Mouse (Mus musculus): ENCODE measurements at regions not wholly inside any gene's neighbourhood (a gene's known extent, or its start where the extent isn't known, plus 50 kb on each side); places are given as distances from the start of the nearest gene placed in this dataset.
"Not testable (repeated sequence)": the region's sequence is repeated elsewhere in the genome, so short reads cannot be mapped to it uniquely, and the experiment has no call there.

DNA sequence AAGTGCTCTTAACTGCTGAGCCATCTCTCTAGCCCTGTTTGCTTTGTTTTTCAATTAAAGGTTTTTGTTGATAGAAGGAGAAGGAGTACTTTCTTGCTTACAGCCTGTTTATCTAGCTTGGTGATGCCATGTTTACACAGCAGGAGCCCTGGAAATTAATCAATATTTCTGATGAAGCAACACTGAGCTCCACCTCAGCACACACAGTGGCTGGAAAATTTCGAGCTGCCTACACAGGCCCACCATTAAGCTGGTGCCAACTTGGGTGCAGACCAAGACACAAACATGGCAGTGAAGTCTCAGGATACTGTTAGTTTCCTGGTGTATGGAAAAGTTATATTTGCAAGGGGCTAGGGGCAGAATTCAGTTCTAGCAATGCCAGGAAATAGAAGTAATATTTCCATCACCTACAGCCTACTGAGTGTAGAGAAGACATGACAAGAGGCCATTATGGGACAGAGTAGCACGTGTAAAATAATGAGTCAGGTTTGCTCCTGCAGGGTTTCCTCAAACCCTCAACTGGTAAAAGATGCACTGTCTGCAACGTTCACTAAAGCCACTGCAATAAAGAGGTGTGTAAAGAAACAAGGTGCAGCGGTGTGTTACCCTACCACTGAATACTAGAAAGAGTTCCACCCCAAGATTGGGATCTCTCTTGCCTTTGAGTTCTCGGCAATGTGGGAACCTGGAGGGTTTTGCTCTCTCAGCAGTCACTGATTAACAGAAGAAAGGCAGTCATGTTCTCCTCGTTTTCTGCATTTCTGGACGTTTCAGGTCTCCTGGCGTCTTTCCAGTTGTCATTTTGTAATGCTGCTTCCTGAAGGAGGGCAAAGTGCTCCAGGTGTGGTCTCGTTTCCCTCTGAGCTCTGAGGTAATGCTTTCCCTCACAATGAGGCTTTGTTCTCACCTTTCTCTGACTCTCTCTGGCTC, 108.8 kb upstream of the Fhl2 start:
- no peak for DNase-seq

DNA sequence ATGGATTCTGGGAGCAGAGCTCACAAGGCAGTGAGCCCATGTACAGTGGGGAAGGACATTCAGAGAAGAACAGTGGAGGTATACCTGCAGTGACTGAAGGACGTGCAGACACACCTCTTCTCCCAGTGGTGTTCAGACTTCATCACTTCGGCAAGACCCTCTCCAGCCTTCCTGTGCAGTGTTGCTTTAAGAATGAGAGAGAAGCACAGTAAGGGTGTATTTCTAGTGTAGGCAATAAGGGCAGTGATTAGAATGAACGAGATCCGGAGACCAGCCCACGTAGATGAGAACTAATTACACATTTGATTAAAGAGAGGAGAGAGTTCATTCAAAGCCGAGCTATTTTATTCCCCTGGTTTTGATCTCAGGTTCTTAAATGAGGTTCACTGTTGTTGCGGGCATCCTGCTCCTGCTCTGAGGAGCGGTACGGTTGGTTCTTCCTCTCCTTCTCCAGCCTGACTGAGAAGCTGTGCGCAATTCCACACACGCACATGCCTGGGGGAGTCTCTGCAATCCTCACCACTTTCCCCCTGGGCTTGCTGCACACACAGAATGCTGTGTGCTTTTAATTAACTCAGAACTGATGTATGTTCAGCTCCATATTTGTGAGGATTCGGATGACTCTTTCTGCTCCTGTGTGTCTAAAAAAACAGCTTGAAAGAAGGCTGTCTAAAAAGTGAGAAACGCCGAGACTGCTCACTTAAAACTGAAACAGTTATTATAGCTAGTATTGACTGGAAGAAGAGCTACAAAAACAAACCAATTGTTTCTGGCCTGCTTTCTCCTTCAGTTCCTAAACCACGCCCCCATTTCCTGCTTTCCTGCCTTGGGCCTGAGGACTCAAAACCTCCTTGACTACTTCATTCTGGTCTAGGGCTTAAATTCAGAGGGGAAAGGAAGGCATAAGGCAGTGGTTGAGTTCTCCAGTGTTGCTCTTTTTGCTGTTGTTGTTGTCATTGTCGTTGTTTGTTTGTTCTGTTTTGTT, 114.2 kb upstream of the Fhl2 start:
- DNase-seq, result no peak

DNA sequence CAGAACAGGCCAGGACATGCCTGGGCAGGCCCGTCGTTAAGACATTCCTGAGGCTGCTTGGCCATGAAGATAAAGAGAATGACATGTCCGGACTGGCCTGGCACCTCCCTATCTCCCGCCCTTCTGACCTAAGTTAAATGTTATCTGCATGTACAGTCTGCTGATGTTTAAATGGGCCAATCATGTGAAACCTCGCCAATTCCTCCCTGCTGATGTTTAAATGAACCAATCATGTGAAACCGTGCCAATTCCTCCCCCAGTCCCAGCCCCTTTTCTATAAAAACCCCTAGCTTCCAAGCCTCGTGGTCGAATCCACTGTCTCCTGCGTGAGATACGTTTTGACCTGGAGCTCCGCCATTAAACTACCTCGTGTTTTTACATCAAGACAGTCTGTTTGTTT, 119.5 kb upstream of the Fhl2 start:
- not testable (repeated sequence) for DNase-seq

DNA sequence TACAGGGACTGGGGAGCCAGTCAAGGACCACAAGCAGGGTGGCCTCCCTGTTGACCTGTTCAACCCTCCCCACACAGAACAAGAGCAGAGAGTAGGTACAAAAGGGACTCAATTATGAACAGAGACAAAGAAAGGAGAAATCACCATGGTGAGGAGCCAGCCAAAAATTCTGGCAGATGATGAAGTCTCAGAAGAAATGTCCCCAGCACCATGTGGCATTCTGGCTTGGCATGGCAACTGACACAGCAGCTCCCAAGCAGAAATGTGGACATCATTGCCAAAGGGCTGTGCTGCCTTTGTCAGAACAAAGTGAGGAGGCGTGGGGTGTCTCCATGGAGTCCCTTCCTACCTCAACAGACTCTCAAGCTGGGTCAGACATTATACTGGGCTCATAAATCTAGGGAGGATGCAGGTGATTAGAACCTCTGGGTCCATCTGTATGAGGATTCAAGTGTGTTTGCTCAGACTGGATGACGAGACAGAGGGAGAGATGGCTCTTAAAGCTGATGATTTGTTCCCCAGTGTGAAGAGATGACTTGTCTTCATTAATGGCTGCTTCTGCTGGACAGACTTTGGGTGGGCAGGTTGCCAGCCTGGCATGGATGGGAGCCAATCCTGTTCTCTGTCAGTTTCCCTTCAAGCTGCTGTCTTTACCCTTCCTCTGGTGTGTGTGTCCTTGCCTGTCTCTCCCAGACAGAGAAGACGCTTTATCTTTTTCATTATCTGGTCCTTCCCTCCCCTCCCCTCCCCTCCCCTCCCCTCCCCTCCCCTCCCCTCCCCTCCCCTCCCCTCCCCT, 120.5 kb upstream of the Fhl2 start:
- DNase-seq, result no peak

DNA sequence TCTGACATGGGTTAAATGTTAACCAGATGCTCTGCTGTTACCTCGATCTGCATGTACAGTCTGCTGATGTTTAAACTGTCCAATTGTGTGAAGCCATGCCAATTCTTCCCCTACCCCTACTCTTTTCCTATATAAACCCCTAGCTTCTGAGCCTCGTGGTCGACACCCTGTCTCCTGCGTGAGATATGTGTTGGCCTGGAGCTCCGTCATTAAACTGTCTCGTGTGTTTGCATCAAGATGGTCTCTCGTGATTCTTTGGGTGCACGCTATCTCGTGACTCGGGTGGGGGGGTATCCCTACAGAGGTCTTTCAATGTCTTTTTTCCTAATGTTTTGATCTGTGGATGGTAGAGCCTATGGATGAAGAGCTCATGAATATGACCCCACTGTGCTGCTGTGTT, 110.9 kb upstream of the Nck2 start:
- not testable (repeated sequence) for DNase-seq

DNA sequence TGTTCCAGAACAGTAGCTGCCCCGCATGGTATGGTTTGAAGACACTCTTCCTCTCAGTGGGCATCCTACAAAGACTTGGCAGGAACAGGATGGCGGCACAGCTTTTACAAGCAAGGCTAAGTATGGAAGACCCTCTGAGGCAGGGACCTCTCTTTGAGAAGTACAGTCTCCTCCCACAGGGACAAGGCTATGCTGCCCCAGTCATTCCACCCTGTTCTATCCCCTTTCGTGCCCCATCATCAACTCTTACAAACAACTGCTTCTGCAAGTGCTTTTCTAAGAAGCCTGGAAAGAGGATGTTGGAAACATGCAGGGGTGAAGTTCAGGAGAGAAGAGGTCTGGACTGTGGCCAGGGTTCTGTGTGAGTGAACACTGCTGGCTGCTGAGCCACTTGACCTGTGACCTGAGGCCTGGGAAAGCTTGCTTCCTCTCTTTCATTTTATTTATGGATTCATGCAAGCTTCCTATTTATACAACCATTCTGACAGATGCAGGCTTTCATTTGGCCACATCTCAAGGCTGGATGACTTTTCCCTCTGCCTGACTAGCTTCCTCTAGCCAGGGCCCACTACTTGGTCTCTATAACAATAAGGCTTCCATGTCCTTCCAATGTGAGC, 107.1 kb upstream of the Nck2 start:
- DNase-seq, result no peak

DNA sequence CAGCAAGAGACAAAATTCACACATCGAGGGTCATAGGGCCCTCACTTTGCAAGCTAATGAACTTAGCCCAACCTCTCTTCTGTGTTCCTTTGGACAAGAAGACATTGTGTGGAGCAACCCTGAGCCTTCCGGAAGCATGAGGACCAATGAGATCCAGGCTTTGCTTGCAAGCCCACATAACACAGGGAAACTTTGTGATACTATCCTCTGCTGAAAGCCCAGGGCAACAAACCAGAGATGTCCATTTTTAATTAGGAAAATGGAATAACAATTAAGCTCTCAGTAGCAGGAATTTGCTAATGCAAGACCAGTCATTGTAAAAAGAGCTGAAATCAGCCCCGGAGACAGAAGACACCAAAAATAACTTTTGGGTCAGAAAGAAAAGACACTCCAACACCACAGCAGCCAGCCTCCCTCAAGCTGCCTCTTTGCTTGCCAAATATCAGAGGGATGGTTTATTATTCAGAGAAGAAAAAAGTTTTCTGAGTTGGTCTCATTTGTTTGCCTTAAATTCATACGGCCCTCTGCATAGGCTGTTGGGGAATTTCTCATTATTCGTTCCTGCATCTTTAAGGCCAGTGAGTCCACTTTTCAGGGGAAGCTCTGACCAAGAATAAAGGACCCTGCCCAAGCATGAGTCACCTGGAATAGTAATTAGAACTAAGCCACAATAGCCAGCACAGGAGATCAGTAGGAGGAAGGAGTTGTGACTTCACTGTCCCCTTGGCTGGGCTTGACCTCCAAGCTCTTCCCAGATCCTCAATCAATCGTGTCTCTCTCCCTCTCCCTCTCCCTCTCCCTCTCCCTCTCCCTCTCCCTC, 106.1 kb upstream of the Nck2 start:
- no peak for DNase-seq

DNA sequence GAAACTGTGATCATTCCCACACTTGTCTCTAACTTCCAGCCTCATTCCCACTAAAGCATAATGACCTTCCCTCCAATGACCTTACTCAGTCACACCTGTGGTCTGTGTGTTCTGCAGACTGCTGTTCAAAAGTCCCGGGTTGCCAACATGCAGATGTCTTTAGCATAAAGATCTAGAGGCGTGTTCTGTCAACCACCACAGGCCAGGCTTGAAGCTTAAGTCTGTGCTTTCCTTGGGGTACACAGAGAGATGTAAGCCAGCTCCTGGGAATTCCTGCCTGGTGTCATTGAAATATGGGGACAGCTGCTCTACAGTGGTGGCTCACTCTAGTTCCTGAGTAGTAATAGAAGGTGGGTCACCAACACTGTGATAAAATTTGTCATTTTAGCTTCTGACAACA, 101.5 kb upstream of the Nck2 start:
- DNase-seq, result no peak

DNA sequence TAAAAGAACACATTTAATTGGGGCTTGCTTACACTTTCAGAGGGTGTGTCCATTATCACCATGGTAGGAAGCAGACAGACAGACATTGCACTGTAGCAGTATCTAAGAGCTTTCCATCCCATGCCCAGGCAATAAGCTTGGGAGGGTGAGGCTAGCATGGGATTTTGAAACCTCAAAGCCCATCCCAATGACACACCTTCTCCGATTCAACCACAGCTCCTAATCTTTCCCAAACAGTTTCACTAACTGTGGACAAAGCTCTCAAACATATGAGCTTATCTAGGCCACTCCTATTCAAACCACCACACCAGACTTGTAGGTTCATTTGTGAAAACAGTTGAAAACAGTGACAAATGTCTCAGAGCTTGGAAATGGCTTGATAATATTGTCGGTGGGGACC, 101.0 kb upstream of the Nck2 start:
- DNase-seq, result no peak

DNA sequence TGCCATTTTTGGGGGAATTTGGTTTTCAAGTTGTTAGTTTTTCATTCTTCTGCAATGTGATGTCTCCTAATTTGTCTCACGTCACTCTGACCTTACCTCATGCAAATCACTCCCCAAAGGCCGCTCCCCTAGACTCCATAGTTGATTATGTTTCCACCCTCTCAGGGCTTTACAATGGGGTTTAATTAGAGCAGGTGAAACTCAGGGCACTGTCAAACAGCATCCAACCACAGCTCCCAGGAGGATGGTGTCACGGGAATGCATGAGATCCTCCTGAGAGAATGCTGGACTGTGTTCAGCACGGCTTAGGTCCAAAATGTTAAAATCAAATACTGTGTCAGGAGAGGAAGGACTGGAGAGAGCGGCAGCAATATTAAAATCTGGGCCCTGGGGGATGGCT, 100.4 kb upstream of the Nck2 start:
- DNase-seq, result no peak

DNA sequence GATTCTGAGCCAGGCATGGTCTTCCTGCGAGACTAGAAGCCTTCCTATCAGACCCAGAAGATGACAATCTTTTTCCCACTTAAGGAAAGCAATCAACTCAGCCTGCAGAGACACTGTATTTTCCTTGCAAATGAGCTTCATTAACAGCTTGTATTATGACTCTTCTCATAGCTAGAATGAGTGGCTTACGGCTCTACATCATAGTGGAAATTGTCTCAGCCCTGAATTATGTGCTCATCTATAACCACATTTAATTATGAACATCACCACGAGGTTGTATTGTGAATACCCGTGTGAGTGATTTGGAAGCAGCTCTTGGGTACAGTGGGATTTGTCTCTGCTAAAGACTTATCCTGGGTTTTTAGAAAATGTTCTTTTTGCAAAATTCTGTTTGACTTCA, 97.2 kb upstream of the Nck2 start:
- no peak for DNase-seq

DNA sequence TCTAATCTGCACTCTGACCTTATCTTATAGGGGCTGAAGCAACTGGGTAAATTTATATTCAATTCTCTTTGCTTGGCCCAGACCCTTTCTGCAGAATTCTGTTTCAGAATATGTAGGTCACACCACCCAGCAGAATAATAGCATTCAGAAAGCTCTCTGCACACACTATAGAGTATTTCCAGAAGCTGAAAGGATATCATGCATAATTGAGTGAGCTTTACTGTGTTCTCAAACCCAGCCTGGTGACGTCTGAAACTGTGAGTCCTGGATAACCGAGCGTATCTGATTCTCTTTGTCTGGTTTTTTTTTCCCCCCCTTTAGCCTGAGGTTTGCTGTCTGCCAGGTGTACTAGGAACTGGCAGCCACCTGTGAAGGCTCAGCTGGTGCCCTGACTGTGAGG, 94.4 kb upstream of the Nck2 start:
- no peak for DNase-seq

DNA sequence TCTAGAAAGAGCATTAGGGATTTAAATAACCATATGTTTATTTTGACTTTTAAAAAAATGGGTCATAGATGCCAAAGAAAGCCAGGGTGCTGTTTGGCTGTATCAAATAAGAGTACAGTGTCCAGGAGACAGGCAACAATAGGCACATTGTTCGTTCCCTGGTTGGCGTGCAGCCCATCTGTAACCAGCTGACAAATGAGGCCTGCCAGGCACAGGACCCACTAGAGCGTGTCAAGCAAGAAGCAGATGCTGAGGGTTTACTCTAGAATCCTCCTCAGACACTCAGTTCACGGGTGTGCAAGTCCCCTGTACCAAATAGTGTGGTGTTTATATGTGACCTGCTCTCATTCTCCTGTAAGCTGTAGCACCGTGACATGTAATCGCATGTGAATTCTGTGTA, 86.2 kb upstream of the Nck2 start:
- peak; percentile 75 to 80 for DNase-seq

DNA sequence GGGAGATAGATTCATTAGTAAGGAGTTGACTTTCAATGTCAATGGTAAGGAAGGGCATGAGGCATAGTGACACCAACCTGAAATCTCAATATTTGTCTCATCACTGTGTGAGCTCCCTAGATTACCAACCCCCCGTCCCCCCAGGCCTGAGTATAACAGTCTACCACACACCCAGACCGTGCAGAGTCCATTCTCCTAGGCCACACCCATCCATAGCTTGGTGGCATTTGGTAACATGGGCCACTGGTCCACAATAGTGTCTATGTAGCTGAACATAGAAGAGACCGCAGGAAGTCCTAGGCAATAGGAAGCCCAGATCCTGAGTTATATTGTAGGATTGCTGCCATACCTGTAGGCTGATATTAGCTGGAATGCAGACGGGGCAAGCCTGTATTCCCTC, 84.7 kb upstream of the Nck2 start:
- DNase-seq, result no peak

DNA sequence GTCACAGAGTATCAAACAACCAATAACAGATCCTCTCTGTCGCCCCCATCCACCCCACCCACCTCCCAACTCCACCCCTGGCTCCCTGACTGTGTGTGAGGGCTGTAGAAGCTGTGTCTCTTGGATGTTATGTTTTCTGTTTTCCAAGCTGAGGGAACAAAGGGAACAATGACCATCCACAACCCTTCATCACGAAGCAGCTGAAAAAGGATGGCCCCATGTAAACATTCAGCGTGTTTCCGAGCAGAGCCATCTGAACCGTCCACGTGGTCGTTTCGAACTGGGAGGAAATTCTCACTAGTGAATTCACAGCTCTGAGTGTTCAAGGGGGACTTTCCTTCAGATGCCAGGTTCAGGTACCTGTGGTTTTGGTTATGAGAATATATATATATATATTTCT, 84.1 kb upstream of the Nck2 start:
- peak in 1 of 2 experiments; percentile 48 for DNase-seq

DNA sequence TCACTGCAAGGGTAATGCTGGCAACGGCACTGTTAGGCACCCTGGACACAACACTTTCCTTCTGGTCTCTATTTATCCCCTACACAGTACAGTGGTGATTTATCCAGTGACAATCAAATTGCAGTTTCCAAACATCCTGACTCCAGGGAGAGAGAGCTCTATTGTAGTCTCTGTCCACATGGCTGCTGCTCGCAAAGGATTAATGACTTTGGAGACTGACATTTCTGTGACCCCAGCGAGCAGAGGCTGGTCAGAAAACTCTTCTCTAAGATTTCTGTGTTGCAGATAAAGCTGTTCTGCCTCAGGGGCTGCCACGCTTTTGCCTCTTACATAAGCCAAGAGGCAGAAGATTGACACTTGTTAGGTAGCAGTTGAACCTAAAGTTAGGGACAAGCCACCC, 83.6 kb upstream of the Nck2 start:
- DNase-seq, result peak in 1 of 2 experiments; percentile 29

DNA sequence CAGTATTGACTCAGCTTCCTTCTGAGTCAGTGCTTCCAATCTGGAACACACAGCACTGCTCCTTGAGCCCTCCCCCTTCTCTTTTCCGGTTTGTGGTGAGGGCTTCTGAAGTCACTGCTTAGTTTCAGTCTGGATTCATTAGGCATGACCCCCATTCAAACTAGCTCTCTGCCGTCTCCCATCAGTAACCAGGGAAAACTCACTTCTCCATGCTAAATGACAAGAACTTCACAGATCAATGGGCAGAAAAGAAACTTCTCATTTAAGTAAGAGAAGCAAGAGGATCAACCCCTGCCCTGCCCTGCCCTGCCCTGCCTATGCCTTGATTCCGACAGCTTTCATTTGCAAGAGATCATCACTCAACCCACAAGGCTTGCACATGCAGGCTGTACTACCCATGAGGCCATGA, 82.9 kb upstream of the Nck2 start:
- peak; percentile 62 to 71 for DNase-seq

DNA sequence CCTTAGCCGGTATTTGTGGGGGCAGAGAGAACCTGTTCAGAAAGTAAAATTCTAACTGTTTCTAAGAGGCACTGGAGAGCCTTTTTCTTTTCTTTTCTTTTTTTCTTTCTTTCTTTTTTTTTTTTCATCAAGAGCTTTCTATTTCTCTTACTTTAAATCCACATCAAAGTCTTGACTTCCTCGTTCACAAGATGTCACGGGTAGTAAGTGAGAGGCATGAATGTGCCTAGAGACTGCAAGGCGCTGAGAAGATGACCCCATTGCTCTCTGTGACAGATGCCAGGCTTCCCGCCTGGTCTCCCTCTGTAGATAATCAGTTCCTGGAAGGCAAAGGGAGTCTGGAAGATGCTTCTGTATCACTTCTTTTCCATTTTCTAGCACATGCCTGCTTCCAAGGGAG, 82.2 kb upstream of the Nck2 start:
- DNase-seq, result no peak

DNA sequence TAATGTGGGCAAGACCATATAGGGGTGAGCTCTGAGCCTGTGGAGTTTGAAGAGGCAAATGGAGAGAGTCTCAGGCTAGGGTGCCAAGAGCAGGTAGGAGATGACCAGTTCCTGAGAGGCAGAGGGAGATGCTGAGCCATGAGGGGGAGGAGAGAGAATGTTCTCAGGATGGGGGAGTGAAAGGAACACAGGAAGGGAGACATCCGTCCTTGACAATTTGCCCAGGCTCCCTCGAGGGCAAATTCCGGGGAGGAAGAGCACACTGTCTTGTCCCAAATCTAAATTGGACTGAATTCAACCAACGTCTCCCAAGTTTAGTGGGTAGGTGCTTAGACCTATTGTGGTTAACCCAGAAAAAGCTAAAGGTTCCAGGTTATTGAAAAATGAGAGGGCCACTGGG, 81.2 kb upstream of the Nck2 start:
- no peak for DNase-seq

DNA sequence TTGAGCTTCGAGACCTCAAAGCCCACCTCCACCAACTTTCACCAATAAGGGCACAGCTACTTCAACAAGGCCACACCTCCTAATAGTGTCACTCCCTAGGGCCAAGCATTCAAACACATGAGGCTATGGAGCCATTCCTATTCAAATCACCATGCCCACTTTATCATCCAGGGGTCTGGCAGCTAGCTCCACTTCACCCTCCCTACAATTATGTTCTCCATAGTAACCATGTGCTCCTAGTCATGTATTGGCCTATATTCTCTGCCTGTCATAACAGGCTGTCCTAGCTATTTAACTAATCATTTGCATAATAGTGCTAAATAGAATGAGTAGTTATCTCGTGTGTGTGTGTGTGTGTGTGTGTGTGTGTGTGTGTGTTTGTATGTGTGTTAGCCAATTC, 77.9 kb upstream of the Nck2 start:
- no peak for DNase-seq

DNA sequence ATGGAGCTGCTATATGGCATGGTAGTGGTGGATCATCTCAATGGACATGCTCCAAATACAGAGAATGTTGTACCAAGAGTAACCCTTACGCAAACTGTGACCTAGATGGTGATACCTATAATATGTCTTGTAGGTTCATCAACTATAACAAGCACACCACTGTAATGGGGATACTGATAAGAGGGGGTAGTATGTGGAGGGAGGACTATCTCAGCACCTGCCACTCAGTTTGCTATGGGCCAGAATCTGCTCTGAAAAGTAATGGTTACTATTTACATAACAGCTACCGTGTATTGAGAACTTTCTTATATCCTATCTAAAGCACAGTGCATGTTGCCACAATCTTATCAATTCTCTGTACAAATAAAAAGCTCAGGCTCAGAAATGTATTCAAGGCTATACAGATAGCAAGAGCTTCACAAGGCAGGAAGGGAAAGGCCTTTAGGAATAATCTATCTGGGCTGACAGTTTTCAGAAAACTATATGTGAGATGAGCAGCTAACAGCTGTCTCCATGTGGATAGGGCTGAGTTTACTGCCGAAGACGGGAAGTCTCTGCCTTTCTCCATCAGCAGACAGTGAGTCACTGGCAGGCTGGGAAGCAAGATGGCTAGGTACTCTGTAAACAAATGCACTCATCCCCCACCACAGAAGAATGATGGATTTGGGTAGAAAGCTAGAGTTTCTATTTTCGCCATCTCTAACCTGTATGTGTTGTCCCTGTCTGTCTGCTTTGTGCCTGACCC, 77.1 kb upstream of the Nck2 start:
- no peak for DNase-seq
